Mouse (Mus musculus): ENCODE data around the gene Dnah6. TPM values are rescaled to one million over a fixed set of nuclear protein-coding genes. Genes with fewer than 3 reads are reported as not detected.

Dnah6 gene
- polyA plus RNA-seq, 1 experiment from 2014 or later = 0.34 TPM

Other genes starting within 250 kb of the Dnah6 start
- 163 and 179 TPM in 2 replicates for gene Suclg1, start 26.7 kb upstream of the Dnah6 start, polyA plus RNA-seq (2014; fragmentation: Nextera tagmentation; extraction: Ambion mirVana)
- gene 4931417E11Rik, start 248.0 kb upstream of the Dnah6 start, polyA plus RNA-seq (2014; fragmentation: Nextera tagmentation; extraction: Ambion mirVana) = not detected in 2 replicates

All from forebrain, embryonic 14.5 days (tissue).